Mouse (Mus musculus): ENCODE data around the gene Rack1. TPM values are rescaled to one million over a fixed set of nuclear protein-coding genes. Genes with fewer than 3 reads are reported as not detected.
"Not testable (repeated sequence)": the region's sequence is repeated elsewhere in the genome, so short reads cannot be mapped to it uniquely, and the experiment has no call there.

Gene Rack1
- total RNA-seq, 2 experiments from 2014 or later, result 397 to 416 TPM

- no peak for DNase-seq (ENCODE audit: low spot score)
- intact Hi-C loops (cut with DNase I), result loop anchor here (1.0 kb wide), 1 partner anchor 68 kb away; no protein-coding TSS in a partner anchor
These were observed 9.2 kb upstream of the Rack1 start for GRCm38 (mm10) chr11:48790946-48791345.

- DNase-seq (ENCODE audit: low spot score); intact Hi-C loops (cut with DNase I): not testable (repeated sequence)
These were observed 8.2 kb upstream of the Rack1 start for GRCm38 (mm10) chr11:48791894-48792293.

- DNase-seq (ENCODE audit: low spot score), result no peak
- intact Hi-C loops (cut with DNase I), result no loop called here
These were observed 6.9 kb upstream of the Rack1 start for GRCm38 (mm10) chr11:48793184-48793583.

GRCm38 (mm10) chr11:48795221-48795620 is 4.9 kb upstream of the Rack1 start:
- no peak for DNase-seq (ENCODE audit: low spot score)
- intact Hi-C loops (cut with DNase I), result no loop called here

GRCm38 (mm10) chr11:48796290-48796689 is 3.8 kb upstream of the Rack1 start:
- intact Hi-C loops (cut with DNase I), result no loop called here
- no peak for DNase-seq (ENCODE audit: low spot score)

- DNase-seq (ENCODE audit: low spot score), result no peak
- intact Hi-C loops (cut with DNase I), result no loop called here
These were observed 2.8 kb upstream of the Rack1 start for GRCm38 (mm10) chr11:48797287-48797686.

- DNase-seq (ENCODE audit: low spot score), result no peak
- intact Hi-C loops (cut with DNase I), result no loop called here
These were observed 1.8 kb upstream of the Rack1 start for GRCm38 (mm10) chr11:48798308-48798707.

- intact Hi-C loops (cut with DNase I), result no loop called here
- DNase-seq (ENCODE audit: low spot score), result no peak
These were observed 880 bp upstream of the Rack1 start for GRCm38 (mm10) chr11:48798984-48799920.

- intact Hi-C loops (cut with DNase I), result loop anchor here (2.0 to 10.0 kb wide), 2 partner anchors 15 to 403 kb away; partner anchors contain the start of genes Trim41 and Zfp62
- no peak for DNase-seq (ENCODE audit: low spot score)
These were observed 2.0 kb downstream of the Rack1 start for GRCm38 (mm10) chr11:48801831-48802772.

- intact Hi-C loops (cut with DNase I), result loop anchor here (10.0 kb wide), 1 partner anchor 401 kb away; the partner anchor contains the start of gene Zfp62
- no peak for DNase-seq (ENCODE audit: low spot score)
These were observed 3.9 kb downstream of the Rack1 start for GRCm38 (mm10) chr11:48803988-48804387.

GRCm38 (mm10) chr11:48804922-48805321 is 4.8 kb downstream of the Rack1 start:
- DNase-seq (ENCODE audit: low spot score), result no peak
- intact Hi-C loops (cut with DNase I), result loop anchor here (10.0 kb wide), 1 partner anchor 400 kb away; the partner anchor contains the start of gene Zfp62

- DNase-seq (ENCODE audit: low spot score), result no peak
- intact Hi-C loops (cut with DNase I), result loop anchor here (10.0 kb wide), 1 partner anchor 398 kb away; the partner anchor contains the start of gene Zfp62
These were observed 6.9 kb downstream of the Rack1 start for GRCm38 (mm10) chr11:48806856-48807562.

- DNase-seq (ENCODE audit: low spot score), result no peak
- intact Hi-C loops (cut with DNase I), result loop anchor here (10.0 kb wide), 1 partner anchor 397 kb away; the partner anchor contains the start of gene Zfp62
These were observed 7.6 kb downstream of the Rack1 start for GRCm38 (mm10) chr11:48807563-48808303.

- no peak for DNase-seq (ENCODE audit: low spot score)
- intact Hi-C loops (cut with DNase I), result loop anchor here (10.0 kb wide), 1 partner anchor 397 kb away; the partner anchor contains the start of gene Zfp62
These were observed 8.1 kb downstream of the Rack1 start for GRCm38 (mm10) chr11:48808304-48808646.

GRCm38 (mm10) chr11:48808737-48809433 is 8.8 kb downstream of the Rack1 start:
- DNase-seq (ENCODE audit: low spot score), result peak; percentile 36
- intact Hi-C loops (cut with DNase I), result loop anchor here (10.0 kb wide), 1 partner anchor 396 kb away; the partner anchor contains the start of gene Zfp62

- intact Hi-C loops (cut with DNase I), result loop anchor here (10.0 kb wide), 1 partner anchor 395 kb away; the partner anchor contains the start of gene Zfp62
- no peak for DNase-seq (ENCODE audit: low spot score)
These were observed 9.3 kb downstream of the Rack1 start for GRCm38 (mm10) chr11:48809434-48809830.

- intact Hi-C loops (cut with DNase I), result no loop called here
- DNase-seq (ENCODE audit: low spot score), result no peak
These were observed 10.0 kb downstream of the Rack1 start for GRCm38 (mm10) chr11:48810142-48810541.

GRCm38 (mm10) chr11:48813782-48814181 is 13.7 kb downstream of the Rack1 start:
- intact Hi-C loops (cut with DNase I), result no loop called here
- DNase-seq (ENCODE audit: low spot score), result no peak

Measured in heart, postnatal 25 days (tissue).